Mouse (Mus musculus) adrenal gland, postnatal 25 days (tissue): Measurements from ENCODE around the gene Ppp4c. TPM values are rescaled to one million over a fixed set of nuclear protein-coding genes. Genes with fewer than 3 reads are reported as not detected.
"Not testable (repeated sequence)": the region's sequence is repeated elsewhere in the genome, so short reads cannot be mapped to it uniquely, and the experiment has no call there.

ENCODE experiments used
- DNase-seq: peaks from one replicate; pipeline ENCODE4 v3.0.0; 2021; ENCODE audit warnings: mixed read lengths
- total RNA-seq: library from RNA; stranded (reverse); gene quantifications from 2 replicates; pipeline ENCODE4 v1.2.3, GENCODE M21; 2021

Gene Ppp4c
- total RNA-seq, 1 experiment from 2014 or later: 101 TPM

- DNase-seq: no peak
These were observed 10.5 kb downstream of the Ppp4c start for GRCm38 (mm10) chr7:126781661-126782370.

- DNase-seq: no peak
These were observed 11.2 kb downstream of the Ppp4c start, which contains the start of gene Tbx6 for GRCm38 (mm10) chr7:126780971-126781635. Gene Tbx6, plus strand, starts transcription at chr7:126781483.

GRCm38 (mm10) chr7:126779983-126780970, 12.0 kb downstream of the Ppp4c start:
- DNase-seq: peak; percentile 91

GRCm38 (mm10) chr7:126779101-126779500, 13.2 kb downstream of the Ppp4c start:
- DNase-seq: not testable (repeated sequence)

- DNase-seq: no peak
These were observed 14.1 kb downstream of the Ppp4c start for GRCm38 (mm10) chr7:126778147-126778546.

GRCm38 (mm10) chr7:126777476-126777875, 14.8 kb downstream of the Ppp4c start:
- no peak for DNase-seq

GRCm38 (mm10) chr7:126776598-126777057, 15.7 kb downstream of the Ppp4c start, which contains the start of gene Ypel3:
Gene Ypel3, plus strand, starts transcription at chr7:126776955.
- DNase-seq: peak; percentile 97

GRCm38 (mm10) chr7:126775978-126776234, 16.4 kb downstream of the Ppp4c start:
- no peak for DNase-seq

GRCm38 (mm10) chr7:126775185-126775977, 16.9 kb downstream of the Ppp4c start:
- DNase-seq: no peak

GRCm38 (mm10) chr7:126774463-126774862, 17.8 kb downstream of the Ppp4c start:
- no peak for DNase-seq

GRCm38 (mm10) chr7:126773351-126773750, 18.9 kb downstream of the Ppp4c start:
- DNase-seq: no peak

- no peak for DNase-seq
These were observed 21.5 kb downstream of the Ppp4c start for GRCm38 (mm10) chr7:126770784-126771183.

- DNase-seq: no peak
These were observed 25.3 kb downstream of the Ppp4c start for GRCm38 (mm10) chr7:126767001-126767400.

GRCm38 (mm10) chr7:126766201-126766600, 26.1 kb downstream of the Ppp4c start, which contains the start of gene Gdpd3:
Gene Gdpd3, plus strand, starts transcription at chr7:126766334.
- no peak for DNase-seq

GRCm38 (mm10) chr7:126765540-126765939, 26.8 kb downstream of the Ppp4c start:
- DNase-seq: no peak

GRCm38 (mm10) chr7:126762471-126763008, 29.8 kb downstream of the Ppp4c start:
- DNase-seq: no peak

GRCm38 (mm10) chr7:126761529-126762067, 30.7 kb downstream of the Ppp4c start:
- DNase-seq: no peak

- DNase-seq: no peak
These were observed 31.3 kb downstream of the Ppp4c start for GRCm38 (mm10) chr7:126760956-126761355.

GRCm38 (mm10) chr7:126760391-126760802, 31.9 kb downstream of the Ppp4c start:
- DNase-seq: peak; percentile 49

- peak; percentile 10 for DNase-seq
These were observed 32.5 kb downstream of the Ppp4c start for GRCm38 (mm10) chr7:126759672-126760390.
